Mouse (Mus musculus): ENCODE data around the gene Nmrk2.

The Nmrk2 gene

GRCm38 (mm10) chr10:81168521-81169244, 33.2 kb downstream of the Nmrk2 start:
- in situ Hi-C loops (cut with MboI, MseI), result no loop called here

GRCm38 (mm10) chr10:81168087-81168431, 33.8 kb downstream of the Nmrk2 start:
- in situ Hi-C loops (cut with MboI, MseI), result no loop called here

GRCm38 (mm10) chr10:81167200-81168086, 34.4 kb downstream of the Nmrk2 start, which contains the start of gene Pias4:
Pias4 (minus strand) TSS chr10:81167923.
- in situ Hi-C loops (cut with MboI, MseI), result no loop called here

GRCm38 (mm10) chr10:81165118-81165517, 36.7 kb downstream of the Nmrk2 start:
- in situ Hi-C loops (cut with MboI, MseI), result no loop called here

GRCm38 (mm10) chr10:81162318-81162652, 39.6 kb downstream of the Nmrk2 start:
- in situ Hi-C loops (cut with MboI, MseI), result loop anchor here (5.0 kb wide), 1 partner anchor 75 kb away; no protein-coding TSS in a partner anchor

GRCm38 (mm10) chr10:81161602-81162317, 40.1 kb downstream of the Nmrk2 start:
- in situ Hi-C loops (cut with MboI, MseI), result loop anchor here (5.0 kb wide), 1 partner anchor 74 kb away; no protein-coding TSS in a partner anchor

- in situ Hi-C loops (cut with MboI, MseI), result no loop called here
Measured at GRCm38 (mm10) chr10:81154736-81155135, 47.1 kb downstream of the Nmrk2 start.

GRCm38 (mm10) chr10:81154313-81154712, 47.5 kb downstream of the Nmrk2 start:
- in situ Hi-C loops (cut with MboI, MseI), result no loop called here

GRCm38 (mm10) chr10:81152609-81153008, 49.2 kb downstream of the Nmrk2 start:
- in situ Hi-C loops (cut with MboI, MseI), result no loop called here

GRCm38 (mm10) chr10:81151261-81151660, 50.6 kb downstream of the Nmrk2 start:
- in situ Hi-C loops (cut with MboI, MseI), result no loop called here
